Mouse (Mus musculus) cerebellum, adult 2 months (tissue): Measurements from ENCODE around the gene Ercc6l2. TPM values are rescaled to one million over a fixed set of nuclear protein-coding genes. Genes with fewer than 3 reads are reported as not detected.
A peak's percentile ranks its signal among the peaks of the same experiment; 100 is the strongest.

Experiments used
- DNase-seq, 2 experiments: peaks; one replicate each; pipeline ENCODE4 v3.0.0; 2021
- H3K27ac ChIP-seq: fragments of 200-500 bp; 2 replicates; pipeline ENCODE4 v1.5.1; 2012; ENCODE audit warnings: low read length, control low read depth, inconsistent platforms; ENCODE audit not compliant: insufficient read depth
- H3K27me3 ChIP-seq: fragments of 200-500 bp; 2 replicates; pipeline ENCODE4 v1.6.1; 2012; ENCODE audit warnings: inconsistent platforms, mild to moderate bottlenecking, low read length, moderate library complexity; ENCODE audit not compliant: control insufficient read depth, insufficient read depth
- H3K4me1 ChIP-seq: fragments of 200-500 bp; 2 replicates; pipeline ENCODE4 v1.6.1; 2011; ENCODE audit warnings: low read length; ENCODE audit not compliant: control insufficient read depth, insufficient read depth
- H3K4me3 ChIP-seq: fragments of 200-500 bp; replicated peaks from 2 replicates; pipeline ENCODE3; 2011; ENCODE audit warnings: mild to moderate bottlenecking, low read depth, low read length, control low read depth; ENCODE audit not compliant: insufficient read depth
- CTCF ChIP-seq: fragments of 200-500 bp; IDR thresholded peaks from 2 replicates; pipeline ENCODE4 v1.5.1; 2011; ENCODE audit warnings: low read depth, mild to moderate bottlenecking, control low read depth, low read length, moderate library complexity, borderline replicate concordance; ENCODE audit not compliant: insufficient read depth
- POLR2A ChIP-seq: fragments of 200-500 bp; IDR thresholded peaks from 2 replicates; pipeline ENCODE4 v1.6.1; 2011; ENCODE audit warnings: low read length, control low read depth, borderline replicate concordance; ENCODE audit not compliant: insufficient read depth
- WGBS: fragments of 180-500 bp; shearing (Covaris S2); methylation state at CpG from one replicate; pipeline ENCODE4 v1.1.7; 2018; 5-methylcytosine and 5-hydroxymethylcytosine counted together
- polyA plus RNA-seq: library from polyadenylated mRNA; depleted of rRNA; stranded (reverse); fragments of >200 nt; gene quantifications from 2 replicates; pipeline ENCODE4 v1.2.3, GENCODE M21; 2012

The Ercc6l2 gene
- polyA plus RNA-seq, 1 experiment: 23.9 TPM

DNA sequence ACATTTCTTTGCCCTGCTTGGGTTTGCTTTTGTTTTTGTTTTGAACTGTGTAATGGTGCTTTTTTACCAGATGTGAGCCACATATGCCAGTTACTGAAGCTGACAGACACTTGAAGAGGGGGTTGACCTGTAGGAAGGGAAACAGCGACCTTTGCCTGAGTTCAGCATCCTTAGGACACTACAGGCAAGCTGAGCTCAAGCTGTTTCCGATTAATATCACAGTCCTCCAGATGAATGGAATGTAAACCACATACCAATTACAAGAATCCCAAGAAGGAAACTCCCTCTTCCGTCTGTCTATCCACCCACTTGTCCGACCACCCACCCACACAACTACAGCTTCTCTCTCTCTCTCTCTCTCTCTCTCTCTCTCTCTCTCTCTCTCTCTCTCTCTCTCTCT, 112.3 kb downstream of the Ercc6l2 start:
- 91% methylated on average over 4 of the region's 4 CpGs for WGBS
- H3K4me1 ChIP-seq: peaks cover 20% of the 10 kb centered on the region
- H3K4me3 ChIP-seq: no peak overlapping the region
- no peak overlapping the region for H3K27ac ChIP-seq
- no peaks in the 10 kb centered on the region for H3K27me3 ChIP-seq
- TF ChIP-seq CTCF (no peak), POLR2A (no peak)
- DNase-seq: no peak

DNA sequence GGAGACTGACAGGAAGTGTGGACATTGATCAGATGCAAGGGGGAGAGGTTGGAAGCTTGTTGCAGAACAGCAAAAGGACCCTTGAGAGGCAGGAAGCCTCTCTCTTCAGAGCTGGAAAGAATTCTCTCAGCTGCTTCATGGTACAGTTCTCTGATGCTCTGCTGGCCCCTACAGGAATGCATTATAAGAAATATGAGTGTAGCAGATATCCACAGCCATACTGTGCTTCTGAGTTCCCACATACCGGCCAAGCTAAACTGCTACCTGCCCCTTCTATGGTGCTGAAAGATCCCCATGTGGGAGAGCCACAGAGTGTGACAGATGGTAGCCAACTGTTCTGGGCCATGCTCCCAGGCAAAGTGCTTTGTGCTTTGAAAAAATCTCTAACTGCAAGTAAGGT, 114.3 kb downstream of the Ercc6l2 start:
- peak; percentile 35; the same call in 1 of the 2 replicates for TF ChIP-seq CTCF
- TF ChIP-seq POLR2A: no peak
- DNase-seq: peak; percentile 82 to 93
- Histone ChIP-seq H3K4me1 (peaks cover 20% of the 10 kb centered on the region), H3K27me3 (no peaks in the 10 kb centered on the region), H3K27ac (peak overlapping the region; percentile 49), H3K4me3 (no peak overlapping the region)
- WGBS: 9% methylated on average over 1 of the region's 1 CpGs

DNA sequence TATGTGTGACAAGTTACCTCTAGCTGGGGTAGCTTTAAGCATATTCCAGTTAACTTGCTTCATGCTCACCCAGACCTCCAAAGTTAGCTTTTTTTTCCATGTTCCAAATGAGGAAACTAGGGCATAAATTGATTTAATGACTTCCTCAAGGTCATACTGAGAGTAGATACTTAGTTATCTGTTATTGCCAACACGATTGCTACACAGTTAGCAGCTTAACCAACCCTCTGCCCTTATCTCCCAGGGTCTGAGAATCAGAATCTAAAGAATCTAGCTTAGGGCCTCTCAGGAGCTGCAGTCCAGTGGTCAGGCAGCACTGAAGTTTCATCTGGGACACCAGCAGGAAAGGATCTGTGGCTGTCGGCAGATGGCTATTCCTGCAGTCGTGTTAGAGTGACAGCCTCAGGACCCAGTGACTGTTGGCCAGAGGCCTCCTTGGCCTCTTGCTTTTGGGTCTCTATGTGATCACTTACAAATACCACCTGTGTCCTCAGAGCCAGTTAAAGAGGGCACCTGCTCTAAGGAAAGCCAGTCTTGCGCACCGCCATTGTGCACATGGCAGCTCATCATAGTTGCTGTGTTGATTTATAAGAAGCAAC, 115.0 kb downstream of the Ercc6l2 start:
- WGBS: 50% methylated on average over 5 of the region's 5 CpGs

DNA sequence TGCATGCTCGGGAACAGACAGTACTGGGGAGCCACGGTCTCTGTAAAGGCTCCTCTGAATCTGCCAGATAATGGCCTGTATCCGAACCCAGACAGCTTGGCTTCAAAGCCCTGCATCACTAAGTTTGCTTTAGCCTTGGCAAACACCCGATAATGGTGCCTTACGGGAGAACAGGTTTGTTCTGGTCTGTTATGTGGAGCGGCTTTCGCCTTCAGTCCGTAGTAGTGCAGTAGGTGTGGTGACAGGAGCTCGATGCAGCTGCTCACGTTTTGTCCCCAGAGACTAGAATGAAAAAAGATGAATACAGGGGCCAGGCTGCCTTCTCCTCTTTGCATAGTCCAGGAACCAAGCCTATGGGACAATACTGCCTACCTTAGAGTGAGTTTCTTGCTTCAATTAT, 115.5 kb downstream of the Ercc6l2 start:
- H3K27me3 ChIP-seq: no peaks in the 10 kb centered on the region
- DNase-seq: no peak
- H3K4me1 ChIP-seq: peaks cover 20% of the 10 kb centered on the region
- no peak overlapping the region for H3K4me3 ChIP-seq
- 72% methylated on average over 10 of the region's 10 CpGs for WGBS
- TF ChIP-seq CTCF: no peak
- no peak for TF ChIP-seq POLR2A
- H3K27ac ChIP-seq: no peak overlapping the region

More for the DNA sequence above, 115.0 kb downstream of the Ercc6l2 start:
- Histone ChIP-seq H3K27ac (no peak overlapping the region; the same call in 1 of the 2 replicates), H3K4me1 (peaks cover 20% of the 10 kb centered on the region), H3K4me3 (no peak overlapping the region), H3K27me3 (no peaks in the 10 kb centered on the region)
- no peak for TF ChIP-seq CTCF
- no peak for TF ChIP-seq POLR2A
- DNase-seq: peak; percentile 38

DNA sequence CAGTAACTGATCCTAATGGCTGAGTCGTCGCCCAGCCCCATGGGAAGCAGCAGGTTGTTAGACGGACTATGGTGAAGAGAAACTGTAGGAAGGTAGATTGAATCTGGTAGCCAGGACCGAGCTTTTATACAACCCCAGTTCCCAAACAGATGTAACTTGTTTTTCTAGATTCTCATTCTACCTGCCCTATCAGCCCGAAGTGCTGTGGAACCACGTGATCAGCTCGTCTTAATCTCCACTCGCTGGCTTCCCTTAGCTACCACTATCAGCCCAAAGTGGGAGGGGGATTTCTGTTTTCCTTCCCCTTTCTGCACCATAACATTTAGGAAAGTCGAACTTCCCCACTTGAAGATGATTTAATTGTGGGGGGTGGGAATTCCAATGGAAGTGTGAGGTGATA, 121.3 kb downstream of the Ercc6l2 start:
- TF ChIP-seq POLR2A: no peak
- no peak for TF ChIP-seq CTCF
- no peak for DNase-seq
- whole genome bisulfite sequencing: 89% methylated on average over 9 of the region's 9 CpGs
- no peaks in the 10 kb centered on the region; the same call in 1 of the 2 replicates for H3K4me1 ChIP-seq
- no peaks in the 10 kb centered on the region for H3K27me3 ChIP-seq
- no peak overlapping the region for H3K27ac ChIP-seq
- H3K4me3 ChIP-seq: no peak overlapping the region

DNA sequence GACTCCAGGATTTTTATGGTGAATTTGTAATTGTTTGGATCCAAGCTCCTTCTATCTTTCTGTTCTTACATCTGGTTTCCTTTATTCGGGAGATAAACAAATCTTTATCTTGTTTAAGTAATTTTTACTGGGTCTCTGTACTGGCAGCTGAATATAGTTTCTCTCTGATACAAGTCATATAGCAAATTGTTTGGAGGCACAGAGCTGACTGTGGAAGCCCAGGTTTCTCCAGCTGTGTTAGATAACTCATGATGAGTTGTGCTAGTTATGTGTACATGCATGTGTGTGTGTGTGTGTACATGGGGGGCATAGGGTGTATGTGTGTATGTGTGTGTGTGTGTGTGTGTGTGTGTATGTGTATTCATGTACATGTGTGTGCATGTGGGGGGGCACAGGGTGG, 125.2 kb downstream of the Ercc6l2 start:
- WGBS: 79% methylated on average over 1 of the region's 1 CpGs
- no peak for DNase-seq
- TF ChIP-seq POLR2A (no peak), CTCF (no peak)

DNA sequence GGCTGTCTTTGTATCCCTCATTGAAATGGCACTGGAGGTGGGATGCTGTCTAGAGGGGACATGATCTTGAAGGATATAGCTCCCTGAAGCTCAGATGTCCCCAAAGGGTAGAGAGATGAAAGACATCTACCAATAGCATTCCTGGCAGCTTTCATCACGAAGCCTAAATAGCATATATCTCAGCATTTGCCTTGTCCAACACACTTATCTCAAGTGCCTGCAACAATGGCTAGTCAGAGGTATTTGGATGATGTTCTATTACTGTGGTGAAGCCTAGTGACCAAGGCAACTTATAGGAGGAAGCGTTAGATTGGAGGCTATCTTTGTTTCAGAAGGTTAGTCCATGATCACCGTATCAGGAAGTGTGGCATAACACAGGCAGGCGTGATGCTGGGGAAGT, 126.1 kb downstream of the Ercc6l2 start:
- no peak overlapping the region for H3K4me3 ChIP-seq
- no peak for DNase-seq
- no peaks in the 10 kb centered on the region for H3K4me1 ChIP-seq
- H3K27ac ChIP-seq: no peak overlapping the region
- no peak for TF ChIP-seq POLR2A
- no peak for TF ChIP-seq CTCF
- 94% methylated on average over 4 of the region's 4 CpGs for WGBS
- no peaks in the 10 kb centered on the region for H3K27me3 ChIP-seq

More for the DNA sequence above, 125.2 kb downstream of the Ercc6l2 start:
- no peaks in the 10 kb centered on the region for H3K27me3 ChIP-seq
- H3K4me1 ChIP-seq: no peaks in the 10 kb centered on the region
- H3K4me3 ChIP-seq: no peak overlapping the region
- no peak overlapping the region for H3K27ac ChIP-seq

DNA sequence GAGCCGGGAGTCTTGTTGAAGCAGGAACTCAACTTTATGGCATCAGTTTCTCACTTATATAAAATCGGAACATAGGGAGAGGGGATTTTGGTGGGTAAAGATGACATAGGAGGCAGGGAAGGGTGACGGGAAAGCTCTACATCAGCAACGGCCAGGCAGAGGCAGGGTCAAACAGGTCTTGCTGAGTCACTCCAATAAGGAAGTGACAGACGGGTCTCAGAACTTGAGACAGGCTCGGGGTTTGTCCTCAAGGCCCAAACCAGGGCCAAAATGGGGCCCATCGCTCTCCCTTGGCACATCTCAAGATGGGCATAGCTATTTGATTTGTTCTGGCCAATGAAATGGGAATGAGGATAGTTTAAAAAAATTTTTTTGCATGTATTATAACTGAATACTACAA, 128.6 kb downstream of the Ercc6l2 start:
- Histone ChIP-seq H3K27ac (no peak overlapping the region), H3K27me3 (no peaks in the 10 kb centered on the region), H3K4me1 (no peaks in the 10 kb centered on the region), H3K4me3 (no peak overlapping the region)
- no peak for DNase-seq
- WGBS: 87% methylated on average over 7 of the region's 7 CpGs
- TF ChIP-seq POLR2A (no peak), CTCF (no peak)
